Mouse (Mus musculus): ENCODE results near the gene Dynlt1b. TPM values are rescaled to one million over a fixed set of nuclear protein-coding genes. Genes with fewer than 3 reads are reported as not detected.
"Not testable (repeated sequence)": the region's sequence is repeated elsewhere in the genome, so short reads cannot be mapped to it uniquely, and the experiment has no call there.

Dynlt1b gene
- total RNA-seq (2014; rRNA removed), result 392 and 457 TPM in 2 replicates
- polyA plus RNA-seq (2015; fragmentation: Nextera tagmentation; extraction: Ambion mirVana), result 1,203 and 1,233 TPM in 2 replicates

- peak within 1 kb of the TSS; percentile 76 for H3K27ac ChIP-seq
- ATAC-seq (peak; percentile 98), DNase-seq (ENCODE audit: low spot score) (peak; percentile 100)
- peak within 1 kb of the TSS; percentile 46 for H3K4me3 ChIP-seq (ENCODE audit: low read length)
- not testable (repeated sequence) for H3K9me3 ChIP-seq (ENCODE audit: low read length); H3K27me3 ChIP-seq (ENCODE audit: insufficient read depth, low read length); H3K9ac ChIP-seq (replicated peaks; ENCODE audit: low read length); H3K36me3 ChIP-seq (ENCODE audit: insufficient read depth, low read length); H3K4me1 ChIP-seq (ENCODE audit: insufficient read depth, low read length)
- TF ChIP-seq CTCF (IDR thresholded peaks at IDR 0.05; ENCODE audit: low read depth), result peak; percentile 46
- under 1% methylated on average over 27 of the region's 27 CpGs for WGBS
- peak within 1 kb of the TSS; percentile 46 for H3K4me2 ChIP-seq (ENCODE audit: low read depth, low read length)
These were observed at the start of gene Dynlt1b for GRCm38 (mm10) chr17:6429945-6430344. Gene Dynlt1b (plus strand): TSS chr17:6430112.

- not testable (repeated sequence) for H3K4me1 ChIP-seq (ENCODE audit: insufficient read depth, low read length); H3K36me3 ChIP-seq (ENCODE audit: insufficient read depth, low read length); H3K4me2 ChIP-seq (ENCODE audit: low read depth, low read length); H3K9me3 ChIP-seq (ENCODE audit: low read length); DNase-seq (ENCODE audit: low spot score); H3K27ac ChIP-seq; H3K27me3 ChIP-seq (ENCODE audit: insufficient read depth, low read length); H3K9ac ChIP-seq (replicated peaks; ENCODE audit: low read length); H3K4me3 ChIP-seq (ENCODE audit: low read length)
- ATAC-seq, result peak; percentile 79
- 67% methylated on average over 1 of the region's 8 CpGs for WGBS
These were observed 49.6 kb upstream of the Dynlt1b start for GRCm38 (mm10) chr17:6380182-6380841.

- H3K9me3 ChIP-seq (ENCODE audit: low read length); H3K27ac ChIP-seq; ATAC-seq; H3K27me3 ChIP-seq (ENCODE audit: insufficient read depth, low read length); H3K36me3 ChIP-seq (ENCODE audit: insufficient read depth, low read length); H3K9ac ChIP-seq (replicated peaks; ENCODE audit: low read length); H3K4me2 ChIP-seq (ENCODE audit: low read depth, low read length); H3K4me3 ChIP-seq (ENCODE audit: low read length); H3K4me1 ChIP-seq (ENCODE audit: insufficient read depth, low read length); DNase-seq (ENCODE audit: low spot score): not testable (repeated sequence)
- WGBS, result no CpG with 5 or more reads among the region's 8 CpGs
These were observed 48.7 kb upstream of the Dynlt1b start for GRCm38 (mm10) chr17:6381071-6381682.

GRCm38 (mm10) chr17:6386927-6387326 is 43.0 kb upstream of the Dynlt1b start:
- peak; percentile 76 for ATAC-seq
- DNase-seq (ENCODE audit: low spot score); H3K27ac ChIP-seq; H3K27me3 ChIP-seq (ENCODE audit: insufficient read depth, low read length); H3K9ac ChIP-seq (replicated peaks; ENCODE audit: low read length); H3K9me3 ChIP-seq (ENCODE audit: low read length); H3K4me3 ChIP-seq (ENCODE audit: low read length); H3K4me2 ChIP-seq (ENCODE audit: low read depth, low read length); H3K4me1 ChIP-seq (ENCODE audit: insufficient read depth, low read length); H3K36me3 ChIP-seq (ENCODE audit: insufficient read depth, low read length): not testable (repeated sequence)
- WGBS, result no CpG with 5 or more reads among the region's 4 CpGs

- peak; percentile 33; the same call in 1 of the 2 replicates for ATAC-seq
- no CpG with 5 or more reads among the region's 9 CpGs for WGBS
- not testable (repeated sequence) for H3K9ac ChIP-seq (replicated peaks; ENCODE audit: low read length)
These were observed 42.5 kb upstream of the Dynlt1b start for GRCm38 (mm10) chr17:6387380-6387911.

GRCm38 (mm10) chr17:6389463-6389862 is 40.4 kb upstream of the Dynlt1b start:
- H3K4me3 ChIP-seq (ENCODE audit: low read length); H3K4me1 ChIP-seq (ENCODE audit: insufficient read depth, low read length); ATAC-seq; H3K27me3 ChIP-seq (ENCODE audit: insufficient read depth, low read length); H3K4me2 ChIP-seq (ENCODE audit: low read depth, low read length); H3K9ac ChIP-seq (replicated peaks; ENCODE audit: low read length); DNase-seq (ENCODE audit: low spot score); H3K9me3 ChIP-seq (ENCODE audit: low read length); H3K27ac ChIP-seq; H3K36me3 ChIP-seq (ENCODE audit: insufficient read depth, low read length): not testable (repeated sequence)
- 82% methylated on average over 2 of the region's 7 CpGs for WGBS

More at GRCm38 (mm10) chr17:6387380-6387911, 42.5 kb upstream of the Dynlt1b start:
- H3K36me3 ChIP-seq (ENCODE audit: insufficient read depth, low read length); H3K27me3 ChIP-seq (ENCODE audit: insufficient read depth, low read length); DNase-seq (ENCODE audit: low spot score); H3K9me3 ChIP-seq (ENCODE audit: low read length); H3K27ac ChIP-seq; H3K4me3 ChIP-seq (ENCODE audit: low read length); H3K4me1 ChIP-seq (ENCODE audit: insufficient read depth, low read length); H3K4me2 ChIP-seq (ENCODE audit: low read depth, low read length): not testable (repeated sequence)

GRCm38 (mm10) chr17:6390731-6391130 is 39.2 kb upstream of the Dynlt1b start:
- ATAC-seq, result not testable (repeated sequence)

GRCm38 (mm10) chr17:6391736-6392135 is 38.2 kb upstream of the Dynlt1b start:
- ATAC-seq; H3K36me3 ChIP-seq (ENCODE audit: insufficient read depth, low read length); H3K9ac ChIP-seq (replicated peaks; ENCODE audit: low read length); H3K4me3 ChIP-seq (ENCODE audit: low read length); H3K4me1 ChIP-seq (ENCODE audit: insufficient read depth, low read length); H3K27me3 ChIP-seq (ENCODE audit: insufficient read depth, low read length); H3K9me3 ChIP-seq (ENCODE audit: low read length); H3K27ac ChIP-seq; H3K4me2 ChIP-seq (ENCODE audit: low read depth, low read length); DNase-seq (ENCODE audit: low spot score): not testable (repeated sequence)
- 85% methylated on average over 5 of the region's 6 CpGs for WGBS

More at GRCm38 (mm10) chr17:6390731-6391130, 39.2 kb upstream of the Dynlt1b start:
- not testable (repeated sequence) for H3K27me3 ChIP-seq (ENCODE audit: insufficient read depth, low read length); H3K4me2 ChIP-seq (ENCODE audit: low read depth, low read length); H3K27ac ChIP-seq; H3K9ac ChIP-seq (replicated peaks; ENCODE audit: low read length); H3K36me3 ChIP-seq (ENCODE audit: insufficient read depth, low read length); H3K4me3 ChIP-seq (ENCODE audit: low read length); H3K4me1 ChIP-seq (ENCODE audit: insufficient read depth, low read length); H3K9me3 ChIP-seq (ENCODE audit: low read length)
- DNase-seq (ENCODE audit: low spot score), result peak; percentile 1
- 96% methylated on average over 1 of the region's 2 CpGs for WGBS

- WGBS, result no CpG with 5 or more reads among the region's 4 CpGs
These were observed 37.2 kb upstream of the Dynlt1b start for GRCm38 (mm10) chr17:6392473-6393340.

More at GRCm38 (mm10) chr17:6392473-6393340, 37.2 kb upstream of the Dynlt1b start:
- ATAC-seq, result peak; percentile 60
- not testable (repeated sequence) for H3K27me3 ChIP-seq (ENCODE audit: insufficient read depth, low read length); H3K9ac ChIP-seq (replicated peaks; ENCODE audit: low read length); H3K4me1 ChIP-seq (ENCODE audit: insufficient read depth, low read length); H3K36me3 ChIP-seq (ENCODE audit: insufficient read depth, low read length); DNase-seq (ENCODE audit: low spot score); H3K27ac ChIP-seq; H3K4me2 ChIP-seq (ENCODE audit: low read depth, low read length); H3K9me3 ChIP-seq (ENCODE audit: low read length); H3K4me3 ChIP-seq (ENCODE audit: low read length)
